Mouse (Mus musculus): ENCODE measurements around the gene Agps. TPM values are rescaled to one million over a fixed set of nuclear protein-coding genes. Genes with fewer than 3 reads are reported as not detected.

The Agps gene
- 5.7 and 10.3 TPM in 2 replicates for polyA plus RNA-seq (2012; rRNA removed)

DNA sequence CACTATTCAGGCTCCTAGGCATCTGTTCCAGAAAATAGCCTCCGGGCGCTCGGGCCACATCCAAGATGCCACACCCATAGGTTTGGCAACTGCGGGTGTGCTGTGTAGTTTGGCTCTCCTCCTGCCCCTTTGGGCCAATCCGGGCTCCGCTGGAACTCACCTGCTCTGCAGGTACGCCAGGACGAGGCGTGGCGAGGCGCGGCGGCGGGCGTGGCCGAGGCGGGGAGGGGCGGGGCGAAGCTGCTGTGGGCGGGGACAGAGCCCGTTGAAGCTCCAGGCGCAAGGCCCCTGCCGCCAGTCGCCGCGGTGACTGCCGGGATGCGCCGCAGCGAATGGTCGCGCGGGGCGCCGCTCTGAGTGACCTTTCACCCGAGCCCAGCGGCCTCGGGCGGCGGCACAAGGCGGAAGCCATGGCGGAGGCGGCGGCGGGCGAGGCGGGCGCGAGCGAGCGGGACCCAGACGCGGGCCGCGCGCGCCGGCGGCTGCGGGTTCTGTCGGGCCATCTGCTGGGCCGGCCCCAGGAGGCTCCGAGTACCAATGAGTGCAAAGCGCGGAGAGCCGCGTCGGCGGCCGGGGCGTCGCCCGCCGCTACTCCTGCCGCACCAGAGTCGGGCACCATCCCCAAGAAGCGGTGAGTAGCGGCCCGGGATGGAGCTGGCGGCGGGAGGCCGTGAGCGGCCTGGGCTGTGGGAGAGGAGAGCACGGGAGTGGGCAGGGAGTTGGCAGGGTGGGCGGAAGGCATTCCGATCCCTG, at the start of gene Agps:
Gene Agps, plus strand, starts transcription at position 297 of the 753 bp plus-strand sequence.
- TF ChIP-seq CTCF (IDR thresholded peaks at IDR 0.05; ENCODE audit: insufficient read depth, low read length) = no peak
- peak; percentile 68; the same call in 1 of the 2 replicates for TF ChIP-seq POLR2A (IDR thresholded peaks at IDR 0.05; ENCODE audit: borderline replicate concordance, extremely low read depth, low read depth, low read length)
- under 1% methylated on average over 83 of the region's 86 CpGs for WGBS
- H3K4me1 ChIP-seq (ENCODE audit: control insufficient read depth, insufficient read depth, low read length) = peaks cover 7% of the 10 kb centered on the region
- peak; percentile 90 for DNase-seq
- H3K4me3 ChIP-seq (replicated peaks; ENCODE audit: extremely low read depth, low read depth, low read length) = peak within 1 kb of the TSS; percentile 75

DNA sequence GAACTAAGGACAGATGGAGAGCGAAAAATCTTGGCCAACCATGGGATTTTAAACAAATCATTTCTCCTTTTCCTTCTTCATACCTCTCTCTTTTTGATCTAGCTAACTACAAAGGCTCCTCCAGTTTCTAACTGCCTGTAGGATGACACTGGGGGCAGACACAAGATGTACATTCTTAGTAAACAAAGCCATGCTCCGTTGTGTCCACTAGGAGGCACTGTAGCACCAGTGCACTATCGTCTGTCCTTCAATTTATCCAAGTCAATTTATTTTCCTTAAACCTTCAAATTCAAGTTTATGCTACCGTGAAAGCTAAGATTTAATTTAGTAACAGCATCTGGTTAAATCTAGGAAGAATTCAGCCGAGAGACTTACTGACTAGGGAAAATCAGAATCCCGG, 45.9 kb upstream of the Agps start:
- WGBS = 23% methylated on average over 6 of the region's 6 CpGs
- DNase-seq = peak; percentile 29

DNA sequence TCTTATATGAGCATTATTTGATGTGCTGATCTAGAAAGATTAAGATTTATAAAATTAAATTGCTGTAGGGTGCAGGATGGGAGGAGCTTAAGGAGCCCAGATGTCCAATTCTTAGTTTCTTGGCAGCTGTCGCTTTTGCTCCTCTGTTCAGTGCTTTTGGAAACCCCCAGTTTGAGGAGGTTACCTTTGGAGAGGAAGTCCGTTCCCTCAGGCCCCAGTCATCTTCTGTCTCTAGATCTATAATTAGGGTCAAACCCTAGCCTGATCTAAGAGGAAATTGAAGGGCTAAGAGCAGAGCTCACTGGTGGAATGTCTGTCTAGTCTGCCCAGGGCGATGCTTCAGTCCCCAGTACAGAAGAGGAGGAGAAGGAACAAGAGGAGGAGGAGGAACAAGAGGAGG, 43.5 kb upstream of the Agps start:
- no peaks in the 10 kb centered on the region; the same call in 1 of the 2 replicates for H3K4me1 ChIP-seq (ENCODE audit: control insufficient read depth, insufficient read depth, low read length)
- 59% methylated on average over 3 of the region's 3 CpGs for WGBS
- DNase-seq = no peak

More for the DNA sequence above, 45.9 kb upstream of the Agps start:
- TF ChIP-seq POLR2A (IDR thresholded peaks at IDR 0.05; ENCODE audit: borderline replicate concordance, extremely low read depth, low read depth, low read length) = no peak
- peak; percentile 71 for TF ChIP-seq CTCF (IDR thresholded peaks at IDR 0.05; ENCODE audit: insufficient read depth, low read length)
- Histone ChIP-seq H3K4me3 (replicated peaks; ENCODE audit: extremely low read depth, low read depth, low read length) (no peak overlapping the region), H3K4me1 (ENCODE audit: control insufficient read depth, insufficient read depth, low read length) (no peaks in the 10 kb centered on the region; the same call in 1 of the 2 replicates)

DNA sequence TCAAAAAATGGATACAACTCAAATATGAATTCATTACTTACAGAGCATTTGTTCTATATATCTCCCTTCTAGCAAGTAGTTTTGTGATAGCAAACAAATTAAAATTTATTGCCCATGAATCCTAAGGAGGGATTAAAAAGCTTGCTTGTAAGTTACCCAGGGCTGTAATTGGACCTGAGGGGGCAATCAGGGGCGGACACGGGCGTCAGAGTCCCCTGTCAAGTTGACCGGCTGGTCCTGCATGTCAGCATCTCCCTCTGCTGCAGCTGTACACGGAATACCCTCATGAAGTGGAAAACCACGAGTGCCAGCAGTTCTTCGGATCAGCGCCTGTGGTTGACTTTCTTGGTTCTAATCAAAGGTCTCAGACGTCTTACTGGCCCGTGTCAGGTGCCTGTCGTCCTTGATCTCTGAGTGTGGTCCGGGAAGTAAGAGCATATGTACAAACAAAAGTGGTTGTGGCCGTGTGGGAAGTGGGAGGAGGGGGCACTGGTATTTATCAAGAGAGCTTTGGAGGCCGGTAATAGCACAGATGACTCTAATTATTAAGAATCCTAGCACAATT, 41.9 kb upstream of the Agps start:
- no peak for DNase-seq
- WGBS = 53% methylated on average over 14 of the region's 14 CpGs

More for the DNA sequence above, 43.5 kb upstream of the Agps start:
- TF ChIP-seq CTCF (IDR thresholded peaks at IDR 0.05; ENCODE audit: insufficient read depth, low read length) = no peak
- TF ChIP-seq POLR2A (IDR thresholded peaks at IDR 0.05; ENCODE audit: borderline replicate concordance, extremely low read depth, low read depth, low read length) = no peak
- H3K4me3 ChIP-seq (replicated peaks; ENCODE audit: extremely low read depth, low read depth, low read length) = no peak overlapping the region

DNA sequence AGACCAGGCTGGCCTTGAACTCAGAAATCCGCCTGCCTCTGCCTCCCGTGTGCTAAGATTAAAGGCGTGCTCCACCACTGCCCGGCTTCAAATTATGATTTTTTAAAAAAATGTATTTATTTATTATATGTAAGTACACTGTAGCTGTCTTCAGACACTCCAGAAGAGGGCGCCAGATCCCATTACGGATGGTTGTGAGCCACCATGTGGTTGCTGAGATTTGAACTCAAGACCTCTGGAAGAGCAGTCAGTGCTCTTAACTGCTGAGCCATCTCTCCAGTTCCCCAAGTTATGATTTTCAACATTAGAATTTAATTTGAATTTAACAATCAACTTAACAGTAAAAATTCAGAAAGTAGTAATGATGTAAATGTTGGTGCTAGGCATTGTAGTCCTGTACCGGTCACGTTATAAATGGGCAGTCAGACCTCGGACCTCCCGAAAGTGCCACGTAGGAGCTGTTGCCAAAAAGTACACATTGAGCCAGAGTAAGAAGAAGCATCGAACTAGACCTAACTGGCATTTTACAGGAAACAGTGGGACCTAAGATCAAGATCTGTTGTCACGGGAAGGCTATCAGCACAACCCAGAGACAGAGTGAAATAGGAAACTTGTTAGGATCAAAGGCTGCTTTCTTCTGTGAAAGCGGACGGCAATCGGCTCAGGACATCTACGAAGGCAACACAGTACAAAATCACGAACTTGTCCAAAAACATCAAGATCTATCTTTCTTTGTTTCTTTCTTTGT, 40.2 kb upstream of the Agps start:
- 58% methylated on average over 18 of the region's 18 CpGs for WGBS
- H3K4me3 ChIP-seq (replicated peaks; ENCODE audit: extremely low read depth, low read depth, low read length) = no peak overlapping the region
- no peak for TF ChIP-seq POLR2A (IDR thresholded peaks at IDR 0.05; ENCODE audit: borderline replicate concordance, extremely low read depth, low read depth, low read length)
- TF ChIP-seq CTCF (IDR thresholded peaks at IDR 0.05; ENCODE audit: insufficient read depth, low read length) = no peak
- no peaks in the 10 kb centered on the region; the same call in 1 of the 2 replicates for H3K4me1 ChIP-seq (ENCODE audit: control insufficient read depth, insufficient read depth, low read length)
- no peak for DNase-seq

More for the DNA sequence above, 41.9 kb upstream of the Agps start:
- Histone ChIP-seq H3K4me3 (replicated peaks; ENCODE audit: extremely low read depth, low read depth, low read length) (no peak overlapping the region), H3K4me1 (ENCODE audit: control insufficient read depth, insufficient read depth, low read length) (no peaks in the 10 kb centered on the region; the same call in 1 of the 2 replicates)
- TF ChIP-seq CTCF (IDR thresholded peaks at IDR 0.05; ENCODE audit: insufficient read depth, low read length) (no peak), POLR2A (IDR thresholded peaks at IDR 0.05; ENCODE audit: borderline replicate concordance, extremely low read depth, low read depth, low read length) (no peak)

DNA sequence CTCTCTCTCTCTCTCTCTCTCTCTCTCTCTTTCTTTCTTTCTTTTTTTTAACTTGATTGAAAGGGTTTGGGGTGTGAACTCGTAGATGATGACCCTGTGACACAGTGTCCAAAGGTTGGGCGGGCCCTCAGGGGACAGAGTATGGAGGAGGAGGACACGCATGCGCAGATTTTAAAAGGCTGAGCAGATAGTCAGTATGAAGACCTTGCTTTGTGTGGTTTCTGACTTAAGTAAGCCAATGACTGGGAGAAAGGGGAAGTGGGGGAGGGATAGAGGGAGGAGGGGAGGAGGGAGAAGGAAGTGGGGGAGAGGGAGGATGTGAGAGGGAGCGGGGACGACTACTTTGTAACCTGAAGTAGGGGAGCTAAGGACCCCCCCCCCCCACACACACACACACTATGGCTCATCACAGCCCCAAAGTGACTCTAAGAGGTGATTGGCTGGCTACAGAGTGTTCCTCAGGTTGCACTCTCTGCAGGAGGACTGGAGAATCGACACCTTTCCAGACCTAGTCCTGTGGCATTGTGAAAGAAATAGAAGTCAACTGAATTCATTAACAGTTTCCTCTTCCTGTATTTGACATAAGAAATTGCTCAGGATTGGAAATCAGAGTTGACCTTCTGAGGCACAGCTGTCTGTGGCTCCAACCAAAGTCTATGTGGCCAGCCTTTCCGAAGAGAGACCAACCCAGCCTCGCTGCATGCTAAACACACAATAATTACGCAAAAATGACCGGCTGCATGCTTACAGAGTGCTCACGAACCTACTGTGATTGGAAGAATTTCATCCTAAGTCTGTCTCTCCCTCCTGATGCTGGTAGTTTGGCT, 39.4 kb upstream of the Agps start:
- DNase-seq = no peak
- Histone ChIP-seq H3K4me3 (replicated peaks; ENCODE audit: extremely low read depth, low read depth, low read length) (no peak overlapping the region), H3K4me1 (ENCODE audit: control insufficient read depth, insufficient read depth, low read length) (no peaks in the 10 kb centered on the region; the same call in 1 of the 2 replicates)
- no peak for TF ChIP-seq POLR2A (IDR thresholded peaks at IDR 0.05; ENCODE audit: borderline replicate concordance, extremely low read depth, low read depth, low read length)
- no peak for TF ChIP-seq CTCF (IDR thresholded peaks at IDR 0.05; ENCODE audit: insufficient read depth, low read length)
- 45% methylated on average over 12 of the region's 12 CpGs for WGBS

DNA sequence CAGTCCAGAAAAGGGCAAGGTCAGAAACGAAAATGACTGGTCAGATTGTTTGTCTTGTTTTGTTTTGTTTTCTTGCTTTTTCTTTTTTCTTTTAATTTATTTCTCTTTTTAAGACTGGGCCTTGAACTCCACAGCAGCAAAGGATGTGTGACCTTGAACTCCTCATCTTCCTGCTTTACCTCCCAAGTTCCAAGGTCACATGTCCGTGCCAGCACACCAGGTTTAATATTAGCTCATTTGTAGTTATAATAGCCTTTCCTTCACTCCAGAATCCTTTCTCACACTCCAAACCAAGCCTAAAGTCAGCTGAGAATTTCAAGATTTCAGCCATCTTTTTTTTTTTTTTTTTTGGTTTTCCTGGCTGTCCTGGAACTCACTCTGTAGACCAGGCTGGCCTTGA, 35.8 kb upstream of the Agps start:
- 53% methylated on average over 2 of the region's 2 CpGs for WGBS

DNA sequence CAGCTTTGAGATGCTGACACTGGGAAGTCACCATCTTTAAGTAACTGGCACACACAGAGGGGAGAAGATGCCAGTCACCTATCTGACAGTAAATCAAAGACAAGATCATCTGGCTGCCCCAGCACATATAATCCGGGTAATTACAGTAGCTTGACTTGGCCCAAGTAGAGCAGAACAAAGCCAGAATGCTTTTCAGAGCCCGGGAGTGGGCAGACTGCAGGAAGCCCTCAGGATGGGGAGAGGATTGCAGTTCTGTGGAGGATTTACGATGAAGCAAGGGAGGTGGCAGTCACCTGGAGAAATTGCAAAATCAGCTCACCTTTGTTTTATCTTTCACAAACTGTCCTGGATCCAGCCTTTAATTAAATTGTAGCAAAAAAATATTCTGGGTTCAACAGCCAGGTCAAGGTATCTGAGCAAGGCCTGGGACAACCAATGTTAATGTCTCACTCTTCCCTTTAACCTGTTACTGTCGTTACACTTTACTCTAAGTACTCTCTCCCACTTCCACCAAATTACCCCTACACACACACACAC, 33.5 kb upstream of the Agps start:
- peaks cover 6% of the 10 kb centered on the region for H3K4me1 ChIP-seq (ENCODE audit: control insufficient read depth, insufficient read depth, low read length)
- no peak for DNase-seq
- no peak for TF ChIP-seq CTCF (IDR thresholded peaks at IDR 0.05; ENCODE audit: insufficient read depth, low read length)
- no peak for TF ChIP-seq POLR2A (IDR thresholded peaks at IDR 0.05; ENCODE audit: borderline replicate concordance, extremely low read depth, low read depth, low read length)
- WGBS = 71% methylated on average over 4 of the region's 4 CpGs
- no peak overlapping the region for H3K4me3 ChIP-seq (replicated peaks; ENCODE audit: extremely low read depth, low read depth, low read length)

More for the DNA sequence above, 35.8 kb upstream of the Agps start:
- Histone ChIP-seq H3K4me3 (replicated peaks; ENCODE audit: extremely low read depth, low read depth, low read length) (no peak overlapping the region), H3K4me1 (ENCODE audit: control insufficient read depth, insufficient read depth, low read length) (no peaks in the 10 kb centered on the region; the same call in 1 of the 2 replicates)
- DNase-seq = no peak
- TF ChIP-seq POLR2A (IDR thresholded peaks at IDR 0.05; ENCODE audit: borderline replicate concordance, extremely low read depth, low read depth, low read length) (no peak), CTCF (IDR thresholded peaks at IDR 0.05; ENCODE audit: insufficient read depth, low read length) (no peak)

Measured in lung, adult 2 months (tissue).